Comparison of ENCODE assay signal across 11 mouse cellular contexts in the genomic region with DNA sequence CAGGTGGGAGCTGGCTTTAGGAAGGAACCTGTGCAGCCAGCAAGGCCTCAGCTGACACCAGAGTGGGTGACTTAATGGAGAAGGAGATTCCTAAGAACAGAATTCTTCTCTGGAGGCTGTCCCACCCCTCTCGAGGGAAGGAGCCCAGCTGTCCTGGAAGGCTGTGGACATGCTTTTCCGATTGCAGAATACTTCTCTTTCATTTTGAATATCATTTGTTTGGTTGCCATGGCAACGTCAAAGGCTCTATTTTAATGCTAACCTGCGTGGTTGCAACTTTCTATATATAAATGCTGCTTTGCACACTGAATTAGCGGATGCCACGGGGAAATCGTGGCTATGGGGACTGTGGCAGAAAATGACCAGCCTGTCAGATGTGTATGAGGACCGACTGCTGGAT.
DNase-seq lines count a peak whose midpoint lies in the region; TF ChIP-seq lines count a peak whose summit lies in the region.
"Had no signal": no experiment of that assay in that cellular context is flagged by ENCODE, and none has a peak within 500 bp of the region (broad histone marks: within the 10 kb centered on the region; RNA-seq: fewer than 3 reads in every experiment).

No protein-coding gene starts in this region.

- TF ChIP-seq CTCF in left cerebral cortex, adult 2 months (IDR thresholded peaks at IDR 0.05), result no peak

- H3K27ac ChIP-seq in left cerebral cortex, adult 2 months, result peak overlapping the region; percentile 82
- H3K27ac ChIP-seq: heart, embryonic 15.5 days; limb, embryonic 13.5 days had no signal

- DNase-seq in layer of hippocampus, adult 18-20 months (ENCODE audit: low spot score in 2 of 2), result peak; percentile 59 to 81
- DNase-seq in layer of hippocampus, postnatal 36 days, result no peak
- peak; percentile 39 to 51 for DNase-seq in frontal cortex, postnatal 14 days (ENCODE audit: low spot score in 2 of 2)
- DNase-seq in left cerebral cortex, adult 2 months (ENCODE audit: extremely low spot score in 1 of 2, low spot score in 2 of 2), result peak in 1 of 2 experiments; percentile 48
- DNase-seq in right cerebral cortex, postnatal 25 days, result peak; percentile 62
- no peak for DNase-seq in cerebellum, adult 18-20 months
- DNase-seq in cerebellum, postnatal 36 days, result no peak
- no peak for DNase-seq in spleen, adult 12 weeks (ENCODE audit: low spot score)
- DNase-seq: thymus, postnatal 25 days had no signal

- H3K4me3 ChIP-seq in left cerebral cortex, adult 2 months, result peak overlapping the region; percentile 18; the same call in 1 of the 2 replicates
- H3K4me3 ChIP-seq: heart, embryonic 15.5 days; limb, embryonic 13.5 days had no signal

- intact Hi-C loops in left cerebral cortex, adult 2 months (cut with DNase I), result no loop called here

Comparison
In these comparisons a context has a peak if more than half of its experiments do, and no peak if none do; other contexts are left out.
1. DNase-seq: peak in layer of hippocampus, adult 18-20 months (2 of 2), frontal cortex, postnatal 14 days (2 of 2) and right cerebral cortex, postnatal 25 days (single experiment); none in layer of hippocampus, postnatal 36 days (0 of 2), cerebellum, adult 18-20 months (0 of 2), cerebellum, postnatal 36 days (0 of 2) and spleen, adult 12 weeks (single experiment).